In the genomic region with DNA sequence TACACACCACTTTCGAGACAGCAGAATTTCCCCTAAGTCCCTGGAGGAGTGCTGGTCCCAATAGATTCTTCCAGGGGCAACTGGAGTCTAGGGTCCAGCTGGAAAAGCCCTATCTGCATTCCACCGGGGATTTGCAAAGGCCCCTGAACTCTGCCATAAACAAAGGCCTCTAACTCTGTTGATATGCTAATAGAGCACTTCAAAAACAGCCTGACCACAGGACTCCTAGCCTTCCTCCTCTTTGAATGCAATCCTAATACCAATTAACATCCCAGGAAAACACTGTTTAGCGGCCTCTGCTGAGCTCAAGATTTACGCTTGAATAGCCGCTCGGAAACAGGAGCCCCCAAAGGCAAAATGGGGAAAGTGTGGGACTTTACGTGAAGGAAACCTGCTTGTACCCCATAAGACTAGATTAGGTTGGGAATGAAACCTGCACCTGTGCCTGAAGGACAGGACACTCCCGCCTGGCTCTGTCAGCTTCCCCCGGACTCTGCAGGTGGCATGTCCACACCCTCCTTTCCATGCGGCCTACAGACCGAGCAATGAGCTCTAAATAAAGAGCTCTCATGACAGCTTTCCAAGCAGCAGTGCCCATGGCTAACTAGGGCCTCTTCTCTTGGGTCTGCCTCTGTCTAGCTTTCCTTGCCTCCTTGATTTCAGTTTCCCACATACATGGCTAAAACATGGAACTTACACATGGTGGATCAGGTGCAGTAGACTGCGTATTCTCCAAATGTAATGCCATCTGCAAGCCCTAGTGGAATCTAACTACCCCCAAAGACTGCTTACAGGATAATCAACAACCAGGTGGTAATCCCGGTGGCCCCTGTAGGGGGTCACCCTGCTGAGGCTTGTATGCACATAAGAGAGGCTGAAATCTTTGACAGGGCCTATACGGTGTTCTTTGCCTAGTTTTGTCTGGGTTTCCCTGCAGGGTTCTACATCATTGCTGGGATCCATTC, we compare ENCODE assay signal across 11 mouse cellular contexts. TPM values are rescaled to one million over a fixed set of nuclear protein-coding genes. Genes with fewer than 3 reads are reported as not detected.
DNase-seq lines count a peak whose midpoint lies in the region; ATAC-seq and TF ChIP-seq lines count a peak whose summit lies in the region.
"Had no signal": no experiment of that assay in that cellular context is flagged by ENCODE, and none has a peak within 500 bp of the region (broad histone marks: within the 10 kb centered on the region; RNA-seq: fewer than 3 reads in every experiment).

No protein-coding gene starts in this region.

- peaks cover 16% of the 10 kb centered on the region for H3K4me1 ChIP-seq in heart, embryonic 12.5 days (replicated peaks)
- H3K4me1 ChIP-seq in forebrain, postnatal 0 days (ENCODE audit: insufficient read depth), result no peaks in the 10 kb centered on the region
- 0 out of 2 replicates have a peak, but pooled peaks cover 7% of the 10 kb centered on the region for H3K4me1 ChIP-seq in midbrain, embryonic 16.5 days (ENCODE audit: control insufficient read depth, insufficient read depth, low read length)

- no peaks in the 10 kb centered on the region for H3K27me3 ChIP-seq in heart, embryonic 12.5 days (replicated peaks)
- no peaks in the 10 kb centered on the region for H3K27me3 ChIP-seq in forebrain, postnatal 0 days (ENCODE audit: insufficient read depth, low read length)
- no peaks in the 10 kb centered on the region for H3K27me3 ChIP-seq in midbrain, embryonic 16.5 days (ENCODE audit: control insufficient read depth, insufficient read depth, low read depth, low read length)

- no peak overlapping the region for H3K9ac ChIP-seq in heart, embryonic 12.5 days
- H3K9ac ChIP-seq in forebrain, postnatal 0 days, result no peak overlapping the region
- no peak overlapping the region for H3K9ac ChIP-seq in midbrain, embryonic 16.5 days (ENCODE audit: low read depth, low read length)
- H3K9ac ChIP-seq: liver, embryonic 14.5 days had no signal

- 37% methylated on average over 14 of the region's 14 CpGs for WGBS in heart, embryonic 12.5 days
- 14% methylated on average over 14 of the region's 14 CpGs for WGBS in forebrain, postnatal 0 days
- 9% methylated on average over 14 of the region's 14 CpGs for WGBS in midbrain, embryonic 16.5 days

- H3K36me3 ChIP-seq in heart, embryonic 12.5 days, result no peaks in the 10 kb centered on the region
- no peaks in the 10 kb centered on the region for H3K36me3 ChIP-seq in forebrain, postnatal 0 days (ENCODE audit: insufficient read depth)
- no peaks in the 10 kb centered on the region for H3K36me3 ChIP-seq in midbrain, embryonic 16.5 days (ENCODE audit: control insufficient read depth, insufficient read depth, low read length)

- TF ChIP-seq POLR2A in brain, embryonic 14.5 days (IDR thresholded peaks at IDR 0.05; ENCODE audit: borderline replicate concordance, extremely low read depth, insufficient read depth, insufficient read length, poor library complexity, severe bottlenecking), result no peak

- H3K27ac ChIP-seq in heart, embryonic 12.5 days (ENCODE audit: poor library complexity, severe bottlenecking), result no peak overlapping the region
- H3K27ac ChIP-seq in forebrain, postnatal 0 days (ENCODE audit: low read depth, low read length), result peak overlapping the region; percentile 29; the same call in 1 of the 2 replicates
- H3K27ac ChIP-seq in midbrain, embryonic 16.5 days (ENCODE audit: low read length), result peak overlapping the region; percentile 45
- H3K27ac ChIP-seq: liver, embryonic 14.5 days had no signal

- H3K4me2 ChIP-seq in heart, embryonic 12.5 days, result peak overlapping the region; percentile 41
- no peak overlapping the region for H3K4me2 ChIP-seq in forebrain, postnatal 0 days (ENCODE audit: low read depth)
- no peak overlapping the region for H3K4me2 ChIP-seq in midbrain, embryonic 16.5 days (ENCODE audit: low read length)

- H3K9me3 ChIP-seq in heart, embryonic 12.5 days (replicated peaks), result no peaks in the 10 kb centered on the region
- H3K9me3 ChIP-seq in forebrain, postnatal 0 days (ENCODE audit: low read length), result no peaks in the 10 kb centered on the region
- no peaks in the 10 kb centered on the region for H3K9me3 ChIP-seq in midbrain, embryonic 16.5 days (replicated peaks; ENCODE audit: control insufficient read depth, low read length, poor library complexity, severe bottlenecking)

- no peak for DNase-seq in heart, adult 18-20 months
- DNase-seq in brain, embryonic 14.5 days (ENCODE audit: low read depth), result peak; percentile 91
- peak; percentile 21 for DNase-seq in forebrain, postnatal 0 days
- DNase-seq in lung, postnatal 14 days, result no peak
- DNase-seq in gastrocnemius, postnatal 25 days, result no peak
- DNase-seq in cerebellum, postnatal 10 days, result no peak
- DNase-seq: gastrocnemius, postnatal 10 days; layer of hippocampus, postnatal 36 days had no signal

- TF ChIP-seq CTCF in brain, embryonic 14.5 days (IDR thresholded peaks at IDR 0.05; ENCODE audit: borderline replicate concordance, extremely low read depth, insufficient read depth, insufficient read length), result no peak
- no peak for TF ChIP-seq CTCF in forebrain, postnatal 0 days (IDR thresholded peaks at IDR 0.05; ENCODE audit: low read depth)

- no peak overlapping the region for H3K4me3 ChIP-seq in heart, embryonic 12.5 days
- H3K4me3 ChIP-seq in forebrain, postnatal 0 days (ENCODE audit: low read depth, low read length), result no peak overlapping the region
- H3K4me3 ChIP-seq in midbrain, embryonic 16.5 days (ENCODE audit: low read depth, low read length), result no peak overlapping the region

- no peak for ATAC-seq in heart, embryonic 12.5 days (ENCODE audit: insufficient number of reproducible peaks, low FRiP score)
- ATAC-seq in forebrain, postnatal 0 days, result peak; percentile 78
- ATAC-seq in midbrain, embryonic 16.5 days, result peak; percentile 56; the same call in 1 of the 2 replicates

RNA-seq across cellular contexts. Expression of a gene that starts 32.9 kb away (rescaled TPM):
- polyA plus RNA-seq in heart, embryonic 12.5 days (2016; fragmentation: Nextera tagmentation; extraction: Ambion mirVana), result 12.1 and 12.6 TPM in 2 replicates
- total RNA-seq in heart, adult 18-20 months (2021), result 1 to 10 TPM; 4.7 to 5.5 TPM
- 41.9 and 64.4 TPM in 2 replicates for polyA plus RNA-seq in brain, embryonic 14.5 days (2012; rRNA removed)
- total RNA-seq in forebrain, postnatal 0 days (2014; rRNA removed), result 95.6 and 106 TPM in 2 replicates
- 30.2 and 40.2 TPM in 2 replicates for polyA plus RNA-seq in forebrain, postnatal 0 days (2015; fragmentation: Nextera tagmentation; extraction: Ambion mirVana)
- 54.6 and 55.0 TPM in 2 replicates for polyA plus RNA-seq in midbrain, embryonic 16.5 days (2015; fragmentation: Nextera tagmentation; extraction: Ambion mirVana)
- total RNA-seq in gastrocnemius, postnatal 25 days (2021), result under 1 TPM; 0.72 to 0.97 TPM

Comparison
In these comparisons a context has a peak if more than half of its experiments do, and no peak if none do; other contexts are left out.
1. DNase-seq: peak in brain, embryonic 14.5 days (single experiment) and forebrain, postnatal 0 days (single experiment); none in heart, adult 18-20 months (0 of 2), lung, postnatal 14 days (single experiment), gastrocnemius, postnatal 25 days (single experiment) and cerebellum, postnatal 10 days (0 of 2).